Mouse (Mus musculus): Measurements from ENCODE around the gene Ppa1. TPM values are rescaled to one million over a fixed set of nuclear protein-coding genes. Genes with fewer than 3 reads are reported as not detected.

The Ppa1 gene
- 56.9 TPM for polyA plus RNA-seq (2014; fragmentation: Illumina TruSeq; extraction: RNeasy Lipid Tissue Mini Kit (QIAGEN cat#74804); ENCODE audit: low read depth, low replicate concordance)

GRCm38 (mm10) chr10:61647790-61648736, at the start of gene Ppa1:
Gene Ppa1, plus strand, starts transcription at chr10:61648552.

DNA sequence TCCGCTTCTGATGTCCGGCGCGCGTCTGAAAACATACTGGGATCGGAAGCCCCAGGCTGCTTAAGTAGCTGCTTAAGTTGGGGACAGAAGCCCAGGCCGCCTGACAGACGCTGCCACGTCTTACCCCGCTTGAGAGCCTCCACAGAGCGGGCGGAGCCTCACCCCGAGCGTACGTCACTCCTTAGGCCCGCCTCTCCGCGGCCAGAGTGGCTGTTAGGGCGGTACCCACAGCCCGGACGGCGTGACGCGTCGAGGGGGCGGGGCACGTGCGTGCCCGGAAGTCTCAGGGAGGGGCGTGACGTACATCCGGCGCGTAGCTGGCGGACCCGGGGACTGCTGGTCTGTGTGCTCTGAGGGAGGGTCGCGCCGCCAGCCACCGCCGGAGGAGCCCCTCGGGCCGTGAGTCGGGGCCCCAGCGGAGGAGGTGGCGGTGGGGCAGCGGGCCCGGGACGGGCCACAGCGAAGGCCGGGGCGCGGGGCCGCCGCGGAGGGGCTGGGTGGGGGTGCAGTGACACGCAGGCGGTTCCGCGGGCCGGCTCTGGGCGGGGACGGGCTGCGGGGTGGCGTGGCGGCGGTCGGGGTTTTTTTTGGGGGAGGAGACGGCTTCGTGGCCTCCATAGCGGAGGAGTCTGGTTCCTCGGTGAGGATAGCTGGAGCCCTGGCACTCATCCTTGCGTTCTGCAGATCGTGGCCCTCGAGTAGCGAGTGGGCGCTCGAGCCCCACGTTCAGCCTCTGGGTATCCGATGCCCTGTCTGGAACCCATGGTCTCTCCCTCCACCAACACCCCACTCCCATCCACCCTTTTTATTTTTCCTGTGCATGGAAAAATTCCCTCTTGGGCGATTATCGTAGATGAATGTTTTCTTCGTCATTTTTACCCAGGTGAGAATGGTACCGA, 31.9 kb downstream of the Ppa1 start, which contains the start of gene Sar1a:
Gene Sar1a (plus strand): TSS at position 285 of the 899 bp plus-strand sequence.

GRCm38 (mm10) chr10:61694870-61695670, 46.7 kb downstream of the Ppa1 start, which contains the start of gene Tysnd1:
Gene Tysnd1, plus strand, starts transcription at chr10:61695514.

DNA sequence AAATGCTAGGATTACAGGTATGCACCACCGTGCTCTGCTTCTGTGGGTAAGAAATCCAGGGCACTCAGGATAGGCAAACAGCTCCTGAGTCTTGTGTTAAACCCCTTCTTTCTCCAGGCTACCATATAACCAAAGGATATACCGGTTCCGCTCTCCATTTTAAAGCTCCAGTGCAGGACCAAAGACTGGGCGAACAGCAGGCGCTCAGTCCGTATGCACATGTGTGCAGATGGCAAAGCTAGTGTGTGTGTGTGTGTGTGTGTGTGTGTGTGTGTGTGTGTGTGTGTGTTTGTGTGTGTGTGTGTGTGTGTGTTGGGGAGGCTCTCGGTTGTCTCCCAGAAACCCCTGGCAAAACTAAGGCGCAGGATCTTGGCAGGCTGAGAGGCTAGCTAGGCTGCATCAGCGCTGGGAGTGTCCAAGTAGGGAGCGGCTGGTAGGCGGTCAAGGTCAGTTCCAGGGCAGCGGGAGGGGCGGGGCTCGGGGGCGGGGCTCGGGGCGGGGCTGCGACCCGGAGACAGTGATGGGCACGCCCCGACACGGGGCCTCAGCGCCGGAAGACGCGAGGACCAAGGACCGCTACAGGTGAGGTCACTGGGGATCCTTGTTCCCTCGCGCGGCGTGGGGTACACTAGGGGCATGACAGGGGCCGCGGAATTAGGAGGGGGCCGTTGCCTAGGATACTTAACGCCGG, 66.6 kb downstream of the Ppa1 start, which contains the start of gene Aifm2:
Gene Aifm2 (plus strand): TSS at position 493 of the 691 bp plus-strand sequence.

Other genes starting within 250 kb of the Ppa1 start
- gene Nodal, start 230.6 kb upstream of the Ppa1 start, polyA plus RNA-seq (2014; fragmentation: Illumina TruSeq; extraction: RNeasy Lipid Tissue Mini Kit (QIAGEN cat#74804); ENCODE audit: low read depth, low replicate concordance): not detected
- 54.2 TPM for gene Eif4ebp2, start 195.9 kb upstream of the Ppa1 start, polyA plus RNA-seq (2014; fragmentation: Illumina TruSeq; extraction: RNeasy Lipid Tissue Mini Kit (QIAGEN cat#74804); ENCODE audit: low read depth, low replicate concordance)
- gene Lrrc20, start 172.8 kb upstream of the Ppa1 start, polyA plus RNA-seq (2014; fragmentation: Illumina TruSeq; extraction: RNeasy Lipid Tissue Mini Kit (QIAGEN cat#74804); ENCODE audit: low read depth, low replicate concordance): 34.1 TPM
- not detected for gene Npffr1, start 53.1 kb upstream of the Ppa1 start, polyA plus RNA-seq (2014; fragmentation: Illumina TruSeq; extraction: RNeasy Lipid Tissue Mini Kit (QIAGEN cat#74804); ENCODE audit: low read depth, low replicate concordance)
- gene Sar1a, start 31.7 kb downstream of the Ppa1 start, polyA plus RNA-seq (2014; fragmentation: Illumina TruSeq; extraction: RNeasy Lipid Tissue Mini Kit (QIAGEN cat#74804); ENCODE audit: low read depth, low replicate concordance): 195 TPM
- gene Tysnd1, start 47.0 kb downstream of the Ppa1 start, polyA plus RNA-seq (2014; fragmentation: Illumina TruSeq; extraction: RNeasy Lipid Tissue Mini Kit (QIAGEN cat#74804); ENCODE audit: low read depth, low replicate concordance): 13.1 TPM
- 28.4 TPM for gene Aifm2, start 66.7 kb downstream of the Ppa1 start, polyA plus RNA-seq (2014; fragmentation: Illumina TruSeq; extraction: RNeasy Lipid Tissue Mini Kit (QIAGEN cat#74804); ENCODE audit: low read depth, low replicate concordance)
- 7.4 TPM for gene H2afy2, start 135.6 kb downstream of the Ppa1 start, polyA plus RNA-seq (2014; fragmentation: Illumina TruSeq; extraction: RNeasy Lipid Tissue Mini Kit (QIAGEN cat#74804); ENCODE audit: low read depth, low replicate concordance)